Mouse (Mus musculus) kidney, postnatal 14 days (tissue): ENCODE results near the gene Selenoh.
A peak's percentile ranks its signal among the peaks of the same experiment; 100 is the strongest.
"Not testable (repeated sequence)": the region's sequence is repeated elsewhere in the genome, so short reads cannot be mapped to it uniquely, and the experiment has no call there.

Experiments used
- DNase-seq: peaks from one replicate; pipeline ENCODE4 v3.0.0; 2022; ENCODE audit warnings: mixed read lengths

The Selenoh gene

GRCm38 (mm10) chr2:84670569-84670933 lies at the start of gene Selenoh:
Gene Selenoh, minus strand, starts transcription at chr2:84670770.
- DNase-seq: peak; percentile 88

- no peak for DNase-seq
Measured at GRCm38 (mm10) chr2:84717357-84717756, 46.8 kb upstream of the Selenoh start.

- no peak for DNase-seq
Measured at GRCm38 (mm10) chr2:84716423-84717355, 46.1 kb upstream of the Selenoh start.

- DNase-seq: peak; percentile 93
Measured at GRCm38 (mm10) chr2:84715562-84716361, 45.2 kb upstream of the Selenoh start.

GRCm38 (mm10) chr2:84714811-84715561 lies 44.4 kb upstream of the Selenoh start, which contains the start of gene Zdhhc5:
Gene Zdhhc5, minus strand, starts transcription at chr2:84715180.
- DNase-seq: peak; percentile 99

GRCm38 (mm10) chr2:84714422-84714810 lies 43.8 kb upstream of the Selenoh start:
- no peak for DNase-seq

GRCm38 (mm10) chr2:84711898-84712297 lies 41.3 kb upstream of the Selenoh start:
- DNase-seq: no peak

- DNase-seq: no peak
Measured at GRCm38 (mm10) chr2:84707523-84707922, 37.0 kb upstream of the Selenoh start.

- DNase-seq: no peak
Measured at GRCm38 (mm10) chr2:84705295-84705694, 34.7 kb upstream of the Selenoh start.

- DNase-seq: no peak
Measured at GRCm38 (mm10) chr2:84704329-84704728, 33.8 kb upstream of the Selenoh start.

GRCm38 (mm10) chr2:84703497-84703896 lies 32.9 kb upstream of the Selenoh start:
- no peak for DNase-seq

GRCm38 (mm10) chr2:84695007-84695695 lies 24.6 kb upstream of the Selenoh start:
- DNase-seq: no peak

- no peak for DNase-seq
Measured at GRCm38 (mm10) chr2:84690050-84690449, 19.5 kb upstream of the Selenoh start.

- DNase-seq: no peak
Measured at GRCm38 (mm10) chr2:84688080-84688844, 17.7 kb upstream of the Selenoh start.

- no peak for DNase-seq
Measured at GRCm38 (mm10) chr2:84682605-84683183, 12.1 kb upstream of the Selenoh start.

GRCm38 (mm10) chr2:84679016-84679415 lies 8.4 kb upstream of the Selenoh start, which contains the start of gene Tmx2:
Gene Tmx2, minus strand, starts transcription at chr2:84679140.
- no peak for DNase-seq

GRCm38 (mm10) chr2:84677968-84678880 lies 7.7 kb upstream of the Selenoh start, which contains the start of the genes Gm28635 and Med19:
Gene Gm28635, minus strand, starts transcription at chr2:84678041.
Gene Med19, plus strand, starts transcription at chr2:84678402.
- DNase-seq: peak; percentile 97

- DNase-seq: no peak
Measured at GRCm38 (mm10) chr2:84677270-84677967, 6.8 kb upstream of the Selenoh start.

GRCm38 (mm10) chr2:84671535-84671934 lies 965 bp upstream of the Selenoh start:
- not testable (repeated sequence) for DNase-seq
